Mouse (Mus musculus) c-Kit-positive CD71-positive TER-119-negative erythroid progenitor cells, embryonic 14.5 days (primary cell): ENCODE results near the gene Dusp8.

ENCODE experiments used
- DNase-seq: peaks from one replicate; pipeline ENCODE4 v3.0.0-alpha.2; 2013; ENCODE audit warnings: low read depth

Gene Dusp8

GRCm38 (mm10) chr7:142050536-142050935, 45.1 kb downstream of the Dusp8 start:
- no peak for DNase-seq

- no peak for DNase-seq
These were observed 49.7 kb downstream of the Dusp8 start for GRCm38 (mm10) chr7:142045932-142046331.

GRCm38 (mm10) chr7:142045344-142045743, 50.3 kb downstream of the Dusp8 start:
- DNase-seq = no peak

GRCm38 (mm10) chr7:142040756-142041155, 54.9 kb downstream of the Dusp8 start:
- DNase-seq = no peak

GRCm38 (mm10) chr7:142037553-142038170, 58.0 kb downstream of the Dusp8 start:
- no peak for DNase-seq

- no peak for DNase-seq
These were observed 60.4 kb downstream of the Dusp8 start for GRCm38 (mm10) chr7:142035048-142035811.

GRCm38 (mm10) chr7:142034198-142034597, 61.4 kb downstream of the Dusp8 start:
- no peak for DNase-seq

GRCm38 (mm10) chr7:142030073-142030472, 65.6 kb downstream of the Dusp8 start:
- no peak for DNase-seq
